Mouse (Mus musculus) thymus, postnatal 0 days (tissue): ENCODE results near the gene Iqsec2. TPM values are rescaled to one million over a fixed set of nuclear protein-coding genes. Genes with fewer than 3 reads are reported as not detected.

Experiments
- DNase-seq: peaks from one replicate; pipeline ENCODE4 v3.0.0-alpha.2; 2015; ENCODE audit warnings: low spot score
- polyA plus RNA-seq: library from polyadenylated mRNA; unstranded; fragments of >200 nt; fragmentation: Nextera tagmentation; extraction: Ambion mirVana; gene quantifications from 2 replicates; pipeline ENCODE4 v1.2.1, GENCODE M21; 2015

Iqsec2 gene
- polyA plus RNA-seq, 1 experiment from 2014 or later, result 0.88 TPM

DNA sequence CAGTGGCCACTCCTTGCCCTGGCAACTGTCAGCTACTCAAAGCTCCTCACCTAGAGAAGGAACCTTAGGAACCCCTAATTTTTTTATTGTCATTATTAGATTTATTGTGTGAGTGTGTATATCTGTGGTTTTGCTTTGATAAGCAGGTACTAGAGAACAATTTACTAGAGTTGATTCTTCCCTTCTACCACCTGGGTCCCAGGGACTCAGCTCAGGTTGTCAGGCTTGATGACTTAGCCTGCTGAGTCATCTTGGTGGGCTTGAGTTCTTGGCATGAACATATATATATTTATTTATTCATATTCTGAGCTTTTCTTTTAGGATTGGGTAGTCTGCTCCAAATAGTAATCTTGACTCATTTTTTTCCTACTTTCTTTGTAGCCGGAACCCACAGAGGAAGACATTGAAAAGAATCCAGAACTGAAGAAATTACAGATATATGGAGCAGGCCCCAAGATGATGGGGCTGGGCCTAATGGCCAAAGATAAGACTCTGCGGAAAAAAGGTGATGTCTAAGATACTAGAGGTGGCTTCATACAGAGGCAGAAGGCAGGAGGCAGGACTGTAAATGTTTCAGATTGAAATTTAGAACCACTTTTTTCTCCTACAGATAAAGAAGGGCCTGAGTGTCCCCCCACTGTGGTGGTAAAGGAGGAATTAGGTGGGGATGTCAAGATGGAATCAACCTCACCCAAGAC is 100.6 kb downstream of the Iqsec2 start:
- no peak for DNase-seq

DNA sequence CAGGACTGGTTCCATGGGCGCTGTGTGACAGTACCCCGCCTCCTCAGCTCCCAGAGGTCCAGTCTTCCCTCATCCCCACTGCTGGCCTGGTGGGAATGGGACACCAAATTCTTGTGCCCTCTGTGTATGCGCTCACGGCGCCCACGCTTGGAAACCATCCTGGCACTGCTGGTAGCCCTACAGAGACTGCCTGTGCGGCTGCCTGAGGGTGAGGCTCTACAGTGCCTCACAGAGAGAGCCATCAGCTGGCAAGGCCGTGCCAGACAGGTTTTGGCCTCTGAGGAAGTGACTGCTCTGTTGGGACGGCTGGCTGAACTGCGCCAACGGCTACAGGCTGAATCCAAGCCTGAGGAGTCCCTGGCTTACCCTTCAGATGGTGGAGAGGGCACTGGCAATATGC is 127.1 kb downstream of the Iqsec2 start:
- DNase-seq, result no peak

Other genes with a start within 250 kb of the Iqsec2 start
- 137 and 141 TPM in 2 replicates for gene Hsd17b10, start 142.4 kb upstream of the Iqsec2 start, polyA plus RNA-seq
- gene Ribc1, start 128.0 kb upstream of the Iqsec2 start, polyA plus RNA-seq, result 3.1 and 4.5 TPM in 2 replicates
- 105 and 106 TPM in 2 replicates for gene Smc1a, start 127.8 kb upstream of the Iqsec2 start, polyA plus RNA-seq
- 19.4 and 23.9 TPM in 2 replicates for gene Kdm5c, start 88.8 kb downstream of the Iqsec2 start, polyA plus RNA-seq
- gene Kantr, start 183.2 kb downstream of the Iqsec2 start, polyA plus RNA-seq, result 10.2 and 13.7 TPM in 2 replicates
- gene Tspyl2, start 198.2 kb downstream of the Iqsec2 start, polyA plus RNA-seq, result 9.6 and 10.3 TPM in 2 replicates
- gene Gpr173, start 224.4 kb downstream of the Iqsec2 start, polyA plus RNA-seq, result 0.26 and 0.35 TPM in 2 replicates